Mouse (Mus musculus): ENCODE data around the gene Mrpl4.

Mrpl4 gene

GRCm38 (mm10) chr9:21002627-21003551 is at the start of gene Mrpl4:
Mrpl4 (plus strand) TSS chr9:21002738.
- DNase-seq (ENCODE audit: low read depth): peak; percentile 91

- DNase-seq (ENCODE audit: low read depth): no peak
Measured at GRCm38 (mm10) chr9:20956989-20957388, 45.5 kb upstream of the Mrpl4 start.

- no peak for DNase-seq (ENCODE audit: low read depth)
Measured at GRCm38 (mm10) chr9:20959430-20959938, 43.1 kb upstream of the Mrpl4 start, which contains the start of gene Dnmt1. Dnmt1 (minus strand) TSS chr9:20959888.

GRCm38 (mm10) chr9:20961557-20961956 is 41.0 kb upstream of the Mrpl4 start:
- peak; percentile 10 for DNase-seq (ENCODE audit: low read depth)

GRCm38 (mm10) chr9:20965606-20966005 is 36.9 kb upstream of the Mrpl4 start:
- no peak for DNase-seq (ENCODE audit: low read depth)

- DNase-seq (ENCODE audit: low read depth): no peak
Measured at GRCm38 (mm10) chr9:20966008-20966407, 36.5 kb upstream of the Mrpl4 start.

GRCm38 (mm10) chr9:20966747-20967146 is 35.8 kb upstream of the Mrpl4 start:
- no peak for DNase-seq (ENCODE audit: low read depth)

- DNase-seq (ENCODE audit: low read depth): peak; percentile 91
Measured at GRCm38 (mm10) chr9:20971751-20972140, 30.8 kb upstream of the Mrpl4 start.

GRCm38 (mm10) chr9:20972141-20972992 is 30.2 kb upstream of the Mrpl4 start:
- DNase-seq (ENCODE audit: low read depth): peak; percentile 88

- no peak for DNase-seq (ENCODE audit: low read depth)
Measured at GRCm38 (mm10) chr9:20973001-20973681, 29.4 kb upstream of the Mrpl4 start.

- DNase-seq (ENCODE audit: low read depth): peak; percentile 37
Measured at GRCm38 (mm10) chr9:20973682-20974075, 28.9 kb upstream of the Mrpl4 start.

GRCm38 (mm10) chr9:20975431-20976215 is 26.9 kb upstream of the Mrpl4 start:
- DNase-seq (ENCODE audit: low read depth): peak; percentile 67

GRCm38 (mm10) chr9:20976216-20976960 is 26.1 kb upstream of the Mrpl4 start, which contains the start of gene S1pr2:
S1pr2 (minus strand) TSS chr9:20976781.
- DNase-seq (ENCODE audit: low read depth): peak; percentile 93

- DNase-seq (ENCODE audit: low read depth): no peak
Measured at GRCm38 (mm10) chr9:20976961-20977689, 25.4 kb upstream of the Mrpl4 start.

- DNase-seq (ENCODE audit: low read depth): no peak
Measured at GRCm38 (mm10) chr9:20978409-20979095, 24.0 kb upstream of the Mrpl4 start.

- no peak for DNase-seq (ENCODE audit: low read depth)
Measured at GRCm38 (mm10) chr9:20979181-20979580, 23.4 kb upstream of the Mrpl4 start.

- DNase-seq (ENCODE audit: low read depth): no peak
Measured at GRCm38 (mm10) chr9:20979769-20980168, 22.8 kb upstream of the Mrpl4 start.

GRCm38 (mm10) chr9:20982171-20982570 is 20.4 kb upstream of the Mrpl4 start:
- no peak for DNase-seq (ENCODE audit: low read depth)

- no peak for DNase-seq (ENCODE audit: low read depth)
Measured at GRCm38 (mm10) chr9:20983169-20983568, 19.4 kb upstream of the Mrpl4 start.
